Mouse (Mus musculus) kidney, postnatal 25 days (tissue): ENCODE measurements around the gene Rufy4.

ENCODE experiments used
- DNase-seq, 2 experiments: peaks; one replicate each; pipeline ENCODE4 v3.0.0; 2021; ENCODE audit warnings: mixed read lengths in 2 of 2

Gene Rufy4

GRCm38 (mm10) chr1:74124991-74125552, at the start of gene Rufy4:
TSS of gene Rufy4 (plus strand) at chr1:74125541.
- DNase-seq, result peak; percentile 81 to 87

- DNase-seq, result peak in 1 of 2 experiments; percentile 67
These were observed 49.1 kb upstream of the Rufy4 start for GRCm38 (mm10) chr1:74076230-74076629.

- DNase-seq, result peak; percentile 88 to 97
These were observed 48.0 kb upstream of the Rufy4 start for GRCm38 (mm10) chr1:74077353-74077752.

- DNase-seq, result no peak
These were observed 43.8 kb upstream of the Rufy4 start for GRCm38 (mm10) chr1:74081573-74081989.

- peak; percentile 67 to 79 for DNase-seq
These were observed 42.4 kb upstream of the Rufy4 start for GRCm38 (mm10) chr1:74082841-74083463.

GRCm38 (mm10) chr1:74084065-74084705, 41.2 kb upstream of the Rufy4 start:
- DNase-seq, result no peak

- DNase-seq, result no peak
These were observed 40.6 kb upstream of the Rufy4 start for GRCm38 (mm10) chr1:74084752-74085151.

GRCm38 (mm10) chr1:74085566-74085965, 39.8 kb upstream of the Rufy4 start:
- no peak for DNase-seq

GRCm38 (mm10) chr1:74088569-74088968, 36.8 kb upstream of the Rufy4 start:
- DNase-seq, result no peak

GRCm38 (mm10) chr1:74090329-74090728, 35.0 kb upstream of the Rufy4 start:
- no peak for DNase-seq

GRCm38 (mm10) chr1:74091138-74091537, 34.2 kb upstream of the Rufy4 start:
- peak; percentile 52 to 78 for DNase-seq

- DNase-seq, result peak in 1 of 2 experiments; percentile 36
These were observed 33.6 kb upstream of the Rufy4 start for GRCm38 (mm10) chr1:74091611-74092224.

- DNase-seq, result peak; percentile 50 to 68
These were observed 33.1 kb upstream of the Rufy4 start for GRCm38 (mm10) chr1:74092242-74092641.

GRCm38 (mm10) chr1:74093447-74093846, 31.9 kb upstream of the Rufy4 start:
- peak; percentile 50 to 77 for DNase-seq

- DNase-seq, result peak; percentile 53 to 66
These were observed 30.7 kb upstream of the Rufy4 start for GRCm38 (mm10) chr1:74094497-74095270.

GRCm38 (mm10) chr1:74095296-74095695, 30.0 kb upstream of the Rufy4 start:
- DNase-seq, result peak; percentile 57 to 82

GRCm38 (mm10) chr1:74095728-74096127, 29.6 kb upstream of the Rufy4 start:
- no peak for DNase-seq

- peak; percentile 54 to 64 for DNase-seq
These were observed 27.0 kb upstream of the Rufy4 start for GRCm38 (mm10) chr1:74098004-74099000.

- DNase-seq, result peak; percentile 66 to 68
These were observed 26.3 kb upstream of the Rufy4 start for GRCm38 (mm10) chr1:74099001-74099435.

- DNase-seq, result peak in 1 of 2 experiments; percentile 58
These were observed 21.5 kb upstream of the Rufy4 start for GRCm38 (mm10) chr1:74103654-74104353.

GRCm38 (mm10) chr1:74105660-74106059, 19.7 kb upstream of the Rufy4 start:
- DNase-seq, result peak; percentile 68 to 88
